Mouse (Mus musculus) layer of hippocampus, adult 9-11 months (tissue): ENCODE measurements around the gene Olfr843.

ENCODE experiments used
- DNase-seq: peaks from one replicate; pipeline ENCODE4 v3.0.0; 2022

Gene Olfr843

DNA sequence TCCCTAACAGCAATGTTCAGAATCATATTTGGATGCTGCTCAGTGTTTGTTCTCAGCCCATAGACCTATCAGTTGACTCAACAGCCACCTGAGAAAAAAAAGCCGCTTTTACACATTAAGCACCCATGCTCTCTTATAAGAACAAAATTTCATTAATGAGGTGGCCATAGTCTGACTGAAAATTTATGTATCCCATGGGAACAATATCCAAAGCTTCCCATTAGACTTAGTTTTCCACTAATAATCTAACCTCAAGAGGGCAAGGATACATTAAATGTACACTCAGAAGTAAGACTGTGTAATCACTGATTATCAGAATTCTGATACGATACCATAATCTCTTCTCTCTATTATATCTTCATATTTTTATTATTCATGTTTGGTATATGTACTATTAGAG, at the start of gene Olfr843:
Olfr843 (minus strand) TSS at position 101 of the 400 bp plus-strand sequence.
- no peak for DNase-seq
